Mouse (Mus musculus) embryonic fibroblast, embryonic 13.5 days (primary cell): ENCODE measurements around the gene Wdr66.

Source experiments
- CTCF ChIP-seq: IDR thresholded peaks from 2 replicates; pipeline ENCODE4 v1.5.1; 2011; ENCODE audit warnings: mild to moderate bottlenecking, control low read depth, low read length, moderate library complexity, borderline replicate concordance; ENCODE audit not compliant: insufficient read depth
- POLR2A ChIP-seq: IDR thresholded peaks from 2 replicates; pipeline ENCODE4 v1.6.1; 2011; ENCODE audit warnings: low read depth, mild to moderate bottlenecking, control low read depth, low read length, moderate library complexity

GRCm38 (mm10) chr5:123344628-123344962 is 92.7 kb downstream of the Wdr66 start:
- TF ChIP-seq CTCF: no peak
- no peak for TF ChIP-seq POLR2A
